Mouse (Mus musculus): ENCODE results near the gene Lmo3. TPM values are rescaled to one million over a fixed set of nuclear protein-coding genes. Genes with fewer than 3 reads are reported as not detected.

The Lmo3 gene
- polyA plus RNA-seq, 1 experiment: not detected

GRCm38 (mm10) chr6:138469204-138469603 lies 112.6 kb downstream of the Lmo3 start:
- H3K27ac ChIP-seq (ENCODE audit: control insufficient read depth, insufficient read depth, low read depth, low read length): no peak overlapping the region
- peaks cover 2% of the 10 kb centered on the region; the same call in 1 of the 2 replicates for H3K4me1 ChIP-seq (ENCODE audit: control insufficient read depth, insufficient read depth, low read length)
- no peaks in the 10 kb centered on the region for H3K27me3 ChIP-seq (ENCODE audit: control insufficient read depth, insufficient read depth, low read length)
- no peak for TF ChIP-seq POLR2A (IDR thresholded peaks at IDR 0.05; ENCODE audit: control insufficient read depth, low read depth, low read length)
- no peak for TF ChIP-seq CTCF (IDR thresholded peaks at IDR 0.05; ENCODE audit: control insufficient read depth, insufficient read depth, insufficient replicate concordance, low read depth, low read length)
- no peaks in the 10 kb centered on the region for H3K36me3 ChIP-seq (ENCODE audit: control insufficient read depth, insufficient read depth, low read length)
- H3K4me3 ChIP-seq (ENCODE audit: control insufficient read depth, low read depth, low read length): no peak overlapping the region

GRCm38 (mm10) chr6:138444515-138445048 lies 137.2 kb downstream of the Lmo3 start:
- Histone ChIP-seq H3K36me3 (ENCODE audit: control insufficient read depth, insufficient read depth, low read length) (no peaks in the 10 kb centered on the region), H3K27ac (ENCODE audit: control insufficient read depth, insufficient read depth, low read depth, low read length) (no peak overlapping the region), H3K4me1 (ENCODE audit: control insufficient read depth, insufficient read depth, low read length) (no peaks in the 10 kb centered on the region), H3K4me3 (ENCODE audit: control insufficient read depth, low read depth, low read length) (no peak overlapping the region), H3K27me3 (ENCODE audit: control insufficient read depth, insufficient read depth, low read length) (no peaks in the 10 kb centered on the region)
- TF ChIP-seq POLR2A (IDR thresholded peaks at IDR 0.05; ENCODE audit: control insufficient read depth, low read depth, low read length) (no peak), CTCF (IDR thresholded peaks at IDR 0.05; ENCODE audit: control insufficient read depth, insufficient read depth, insufficient replicate concordance, low read depth, low read length) (no peak)

GRCm38 (mm10) chr6:138437351-138437750 lies 144.4 kb downstream of the Lmo3 start:
- Histone ChIP-seq H3K27me3 (ENCODE audit: control insufficient read depth, insufficient read depth, low read length) (no peaks in the 10 kb centered on the region), H3K36me3 (ENCODE audit: control insufficient read depth, insufficient read depth, low read length) (no peaks in the 10 kb centered on the region), H3K4me3 (ENCODE audit: control insufficient read depth, low read depth, low read length) (no peak overlapping the region), H3K4me1 (ENCODE audit: control insufficient read depth, insufficient read depth, low read length) (no peaks in the 10 kb centered on the region), H3K27ac (ENCODE audit: control insufficient read depth, insufficient read depth, low read depth, low read length) (no peak overlapping the region)
- TF ChIP-seq POLR2A (IDR thresholded peaks at IDR 0.05; ENCODE audit: control insufficient read depth, low read depth, low read length) (no peak), CTCF (IDR thresholded peaks at IDR 0.05; ENCODE audit: control insufficient read depth, insufficient read depth, insufficient replicate concordance, low read depth, low read length) (no peak)

- TF ChIP-seq POLR2A (IDR thresholded peaks at IDR 0.05; ENCODE audit: control insufficient read depth, low read depth, low read length): no peak
- TF ChIP-seq CTCF (IDR thresholded peaks at IDR 0.05; ENCODE audit: control insufficient read depth, insufficient read depth, insufficient replicate concordance, low read depth, low read length): no peak
- no peaks in the 10 kb centered on the region for H3K36me3 ChIP-seq (ENCODE audit: control insufficient read depth, insufficient read depth, low read length)
- no peak overlapping the region for H3K27ac ChIP-seq (ENCODE audit: control insufficient read depth, insufficient read depth, low read depth, low read length)
- no peaks in the 10 kb centered on the region for H3K27me3 ChIP-seq (ENCODE audit: control insufficient read depth, insufficient read depth, low read length)
- H3K4me1 ChIP-seq (ENCODE audit: control insufficient read depth, insufficient read depth, low read length): no peaks in the 10 kb centered on the region
- H3K4me3 ChIP-seq (ENCODE audit: control insufficient read depth, low read depth, low read length): no peak overlapping the region
These were observed 145.0 kb downstream of the Lmo3 start for GRCm38 (mm10) chr6:138436813-138437212.

GRCm38 (mm10) chr6:138427394-138427793 lies 154.4 kb downstream of the Lmo3 start:
- no peak overlapping the region for H3K4me3 ChIP-seq (ENCODE audit: control insufficient read depth, low read depth, low read length)
- H3K4me1 ChIP-seq (ENCODE audit: control insufficient read depth, insufficient read depth, low read length): peaks cover 3% of the 10 kb centered on the region; the same call in 1 of the 2 replicates
- H3K27me3 ChIP-seq (ENCODE audit: control insufficient read depth, insufficient read depth, low read length): no peaks in the 10 kb centered on the region
- no peak overlapping the region for H3K27ac ChIP-seq (ENCODE audit: control insufficient read depth, insufficient read depth, low read depth, low read length)
- no peaks in the 10 kb centered on the region for H3K36me3 ChIP-seq (ENCODE audit: control insufficient read depth, insufficient read depth, low read length)
- TF ChIP-seq CTCF (IDR thresholded peaks at IDR 0.05; ENCODE audit: control insufficient read depth, insufficient read depth, insufficient replicate concordance, low read depth, low read length) (no peak), POLR2A (IDR thresholded peaks at IDR 0.05; ENCODE audit: control insufficient read depth, low read depth, low read length) (no peak)

- TF ChIP-seq POLR2A (IDR thresholded peaks at IDR 0.05; ENCODE audit: control insufficient read depth, low read depth, low read length) (no peak), CTCF (IDR thresholded peaks at IDR 0.05; ENCODE audit: control insufficient read depth, insufficient read depth, insufficient replicate concordance, low read depth, low read length) (no peak)
- Histone ChIP-seq H3K27ac (ENCODE audit: control insufficient read depth, insufficient read depth, low read depth, low read length) (no peak overlapping the region), H3K4me1 (ENCODE audit: control insufficient read depth, insufficient read depth, low read length) (peaks cover 7% of the 10 kb centered on the region), H3K27me3 (ENCODE audit: control insufficient read depth, insufficient read depth, low read length) (0 out of 2 replicates have a peak, but pooled peaks cover 2% of the 10 kb centered on the region), H3K36me3 (ENCODE audit: control insufficient read depth, insufficient read depth, low read length) (no peaks in the 10 kb centered on the region), H3K4me3 (ENCODE audit: control insufficient read depth, low read depth, low read length) (no peak overlapping the region)
These were observed 154.9 kb downstream of the Lmo3 start for GRCm38 (mm10) chr6:138426894-138427293.

- TF ChIP-seq POLR2A (IDR thresholded peaks at IDR 0.05; ENCODE audit: control insufficient read depth, low read depth, low read length) (no peak), CTCF (IDR thresholded peaks at IDR 0.05; ENCODE audit: control insufficient read depth, insufficient read depth, insufficient replicate concordance, low read depth, low read length) (no peak)
- Histone ChIP-seq H3K27me3 (ENCODE audit: control insufficient read depth, insufficient read depth, low read length) (0 out of 2 replicates have a peak, but pooled peaks cover 2% of the 10 kb centered on the region), H3K36me3 (ENCODE audit: control insufficient read depth, insufficient read depth, low read length) (no peaks in the 10 kb centered on the region), H3K4me1 (ENCODE audit: control insufficient read depth, insufficient read depth, low read length) (peaks cover 12% of the 10 kb centered on the region), H3K27ac (ENCODE audit: control insufficient read depth, insufficient read depth, low read depth, low read length) (no peak overlapping the region), H3K4me3 (ENCODE audit: control insufficient read depth, low read depth, low read length) (no peak overlapping the region)
These were observed 157.1 kb downstream of the Lmo3 start for GRCm38 (mm10) chr6:138424514-138425225.

Data from testis, adult 2 months (tissue).